Mouse (Mus musculus) liver, embryonic 16.5 days (tissue): ENCODE results near the gene Dirc2. TPM values are rescaled to one million over a fixed set of nuclear protein-coding genes. Genes with fewer than 3 reads are reported as not detected.

ENCODE experiments used
- ATAC-seq: fragments of 200-750 bp; cut with Nextera tagmentation; 2 replicates; pipeline ENCODE4 v1.8.0; 2017; ENCODE audit warnings: low read depth, mild to moderate bottlenecking, moderate number of reproducible peaks, moderate library complexity
- H3K27ac ChIP-seq: fragments of 300-500 bp; sonication (generic); 2 replicates; pipeline ENCODE4 v1.5.1; 2014; ENCODE audit warnings: mild to moderate bottlenecking, low read length
- H3K27me3 ChIP-seq: fragments of 300-500 bp; sonication (generic); 2 replicates; pipeline ENCODE4 v1.6.1; 2014; ENCODE audit warnings: low read depth, low read length, mixed read lengths; ENCODE audit not compliant: control insufficient read depth, insufficient read depth
- H3K36me3 ChIP-seq: fragments of 300-500 bp; sonication (generic); 2 replicates; pipeline ENCODE4 v1.6.1; 2014; ENCODE audit warnings: mild to moderate bottlenecking; ENCODE audit not compliant: control insufficient read depth, insufficient read depth
- H3K4me1 ChIP-seq: fragments of 300-500 bp; sonication (generic); 2 replicates; pipeline ENCODE4 v1.6.1; 2014; ENCODE audit warnings: low read depth, low read length, mixed read lengths; ENCODE audit not compliant: control insufficient read depth
- H3K4me2 ChIP-seq: fragments of 300-500 bp; sonication (generic); 2 replicates; pipeline ENCODE4 v1.6.1; 2014; ENCODE audit warnings: low read depth, low read length, mixed read lengths
- H3K4me3 ChIP-seq: fragments of 300-500 bp; sonication (generic); 2 replicates; pipeline ENCODE4 v1.5.1; 2014; ENCODE audit warnings: low read depth, mild to moderate bottlenecking, low read length
- H3K9ac ChIP-seq: fragments of 300-500 bp; sonication (generic); 2 replicates; pipeline ENCODE4 v1.6.1; 2014; ENCODE audit warnings: low read depth, low read length
- H3K9me3 ChIP-seq: fragments of 300-500 bp; sonication (generic); replicated peaks from 2 replicates; pipeline ENCODE4 v1.6.1; 2016; ENCODE audit warnings: low read length; ENCODE audit not compliant: control insufficient read depth
- WGBS: fragments of 180-500 bp; shearing (Covaris S2); extraction: QIAGEN DNeasy Blood & Tissue Kit; methylation state at CpG from one replicate; pipeline ENCODE4 v1.1.7; 2014; ENCODE audit not compliant: insufficient replicate concordance; 5-methylcytosine and 5-hydroxymethylcytosine counted together
- polyA plus RNA-seq: library from polyadenylated mRNA; unstranded; fragments of >200 nt; fragmentation: Nextera tagmentation; extraction: Ambion mirVana; gene quantifications from 2 replicates; pipeline ENCODE4 v1.2.1, GENCODE M21; 2015

The Dirc2 gene
- polyA plus RNA-seq, 1 experiment from 2014 or later = 4.4 TPM

DNA sequence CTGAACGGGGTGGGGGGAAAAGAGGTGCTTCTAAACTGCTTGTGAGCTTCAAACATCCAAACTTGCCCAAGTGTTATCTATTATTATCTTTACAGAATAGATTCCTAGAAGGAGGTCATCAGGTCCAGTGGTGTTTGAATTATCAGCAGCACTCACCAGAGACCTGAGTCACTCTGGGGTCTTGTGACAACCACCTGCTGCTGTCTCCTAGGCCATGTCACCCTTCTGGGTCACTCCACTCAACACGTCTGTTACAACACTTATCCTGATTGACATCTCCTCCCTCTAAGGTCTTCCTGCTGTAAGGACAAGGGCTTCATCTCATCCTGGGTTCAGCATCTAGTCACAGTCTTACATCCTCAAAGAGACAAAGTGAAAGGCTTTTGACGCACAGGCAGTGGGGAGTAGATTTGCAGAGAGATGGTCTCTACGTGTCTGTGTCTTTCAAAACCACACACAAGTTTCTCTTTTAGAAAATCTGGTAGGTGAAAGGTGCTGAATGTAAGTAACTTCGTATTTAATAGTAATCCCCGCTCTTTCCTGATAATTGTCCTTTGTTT is 22.9 kb upstream of the Dirc2 start:
- Histone ChIP-seq H3K9me3 (no peaks in the 10 kb centered on the region), H3K4me1 (no peaks in the 10 kb centered on the region; the same call in 1 of the 2 replicates), H3K27ac (no peak overlapping the region), H3K36me3 (peaks cover 13% of the 10 kb centered on the region), H3K9ac (no peak overlapping the region), H3K4me2 (no peak overlapping the region), H3K27me3 (no peaks in the 10 kb centered on the region), H3K4me3 (no peak overlapping the region)
- ATAC-seq = no peak
- 73% methylated on average over 6 of the region's 6 CpGs for WGBS

DNA sequence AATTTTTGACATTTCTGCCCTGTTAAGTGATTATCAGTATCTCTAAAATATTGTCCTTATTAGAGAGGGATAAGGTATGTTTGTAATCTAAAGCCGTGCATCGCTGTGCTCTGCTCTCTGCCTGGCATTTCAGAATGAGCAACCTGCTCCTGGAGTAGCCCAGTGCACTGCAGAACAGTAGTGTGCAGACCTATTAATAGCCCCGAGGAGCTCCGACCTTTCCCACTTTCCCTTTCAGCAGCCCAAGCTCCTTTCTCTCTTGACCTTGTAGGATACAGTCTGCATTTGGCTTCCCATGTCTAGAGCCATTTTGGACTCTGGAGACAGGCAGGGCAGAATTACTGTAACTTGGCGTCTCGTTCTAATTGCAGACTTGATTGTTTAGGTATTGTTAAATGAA is 19.2 kb upstream of the Dirc2 start:
- Histone ChIP-seq H3K4me3 (no peak overlapping the region), H3K4me2 (no peak overlapping the region), H3K27ac (no peak overlapping the region), H3K36me3 (peaks cover 13% of the 10 kb centered on the region), H3K9me3 (no peaks in the 10 kb centered on the region), H3K27me3 (no peaks in the 10 kb centered on the region), H3K9ac (no peak overlapping the region), H3K4me1 (peaks cover 13% of the 10 kb centered on the region)
- WGBS = 83% methylated on average over 6 of the region's 6 CpGs
- ATAC-seq = no peak

DNA sequence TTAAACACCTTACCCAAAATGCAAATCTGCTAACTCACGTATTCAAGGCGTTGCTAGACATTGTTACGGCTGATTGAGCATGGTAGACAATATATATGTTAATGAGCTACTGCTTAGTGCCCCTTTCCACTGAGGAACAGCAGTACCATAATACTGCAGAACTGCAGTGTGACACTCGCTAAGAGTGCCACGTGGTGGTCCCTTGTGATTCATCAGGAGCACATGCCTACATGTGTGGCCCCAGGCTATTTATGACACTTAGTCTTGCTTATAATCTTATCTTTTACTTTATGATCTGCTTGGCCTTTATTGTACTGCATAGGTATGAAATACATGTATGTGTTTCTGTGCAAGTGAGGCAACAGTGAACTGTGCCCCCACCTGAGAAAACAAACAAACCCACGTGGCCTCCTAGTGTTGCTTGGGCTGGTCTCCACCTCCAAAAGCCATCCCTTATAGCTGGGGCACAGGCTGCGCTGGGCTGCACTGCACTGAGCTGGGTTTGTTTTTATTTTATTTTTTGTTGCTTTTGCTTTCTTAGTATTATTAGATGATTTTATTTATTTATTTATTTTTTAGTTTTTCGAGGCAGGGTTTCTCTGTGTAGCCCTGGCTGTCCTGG is 18.5 kb upstream of the Dirc2 start:
- no peak overlapping the region for H3K27ac ChIP-seq
- WGBS = 81% methylated on average over 8 of the region's 8 CpGs

DNA sequence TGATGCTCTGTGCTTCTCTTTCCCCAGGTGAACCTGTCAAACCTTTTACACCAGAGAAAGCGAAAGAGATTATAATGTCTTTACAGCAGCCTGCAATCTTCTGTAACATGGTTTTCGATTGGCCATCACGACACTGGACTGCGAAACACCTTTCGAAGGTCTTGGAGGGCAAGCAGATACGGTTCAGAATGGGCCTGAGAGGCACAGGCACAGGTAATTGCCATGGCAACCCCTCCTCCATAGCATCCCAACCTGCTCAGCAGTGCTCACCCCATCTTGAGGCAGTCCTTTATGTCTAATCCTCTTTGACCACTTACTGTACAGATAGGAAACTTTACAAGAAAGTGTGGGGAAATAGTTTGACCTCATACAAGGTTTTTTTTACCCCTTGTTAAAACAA is 18.0 kb upstream of the Dirc2 start:
- no peak for ATAC-seq
- Histone ChIP-seq H3K9ac (no peak overlapping the region), H3K9me3 (no peaks in the 10 kb centered on the region), H3K27ac (no peak overlapping the region), H3K4me2 (no peak overlapping the region), H3K4me1 (peaks cover 17% of the 10 kb centered on the region), H3K36me3 (peaks cover 13% of the 10 kb centered on the region), H3K4me3 (no peak overlapping the region), H3K27me3 (no peaks in the 10 kb centered on the region)
- 86% methylated on average over 6 of the region's 6 CpGs for WGBS

More for the DNA sequence above, 18.5 kb upstream of the Dirc2 start:
- Histone ChIP-seq H3K4me1 (peaks cover 17% of the 10 kb centered on the region), H3K4me3 (no peak overlapping the region), H3K36me3 (peaks cover 13% of the 10 kb centered on the region), H3K4me2 (no peak overlapping the region), H3K9me3 (no peaks in the 10 kb centered on the region), H3K9ac (no peak overlapping the region), H3K27me3 (no peaks in the 10 kb centered on the region)
- peak; percentile 60; the same call in 1 of the 2 replicates for ATAC-seq

DNA sequence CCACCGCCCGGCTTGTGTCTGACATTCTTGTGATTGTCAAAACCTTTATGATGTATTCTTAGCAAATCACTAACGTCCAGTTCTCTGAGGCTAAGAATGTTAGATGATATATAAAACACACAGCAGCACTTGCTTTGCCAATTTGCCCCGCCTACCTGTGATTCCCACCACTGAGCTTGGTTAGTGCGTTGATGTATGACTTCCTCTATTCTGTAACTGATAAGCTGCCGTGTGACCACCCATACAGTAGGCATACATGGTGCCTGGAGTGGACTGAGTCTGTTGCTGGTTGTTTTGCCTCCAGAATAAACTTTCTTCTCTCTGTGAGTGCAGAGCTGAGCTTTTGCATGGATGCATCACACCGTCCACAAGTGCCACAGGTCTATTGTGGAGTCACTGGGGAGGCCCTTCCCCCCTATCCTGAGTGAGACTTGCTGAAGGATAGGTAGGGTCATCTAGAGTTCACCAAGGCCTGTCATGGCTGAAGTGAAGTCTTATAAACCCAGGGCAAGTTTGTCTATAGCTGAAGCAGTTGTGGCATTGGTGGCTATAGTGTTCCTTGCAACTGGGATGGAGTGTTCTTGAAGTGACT is 15.1 kb upstream of the Dirc2 start:
- H3K9me3 ChIP-seq = no peaks in the 10 kb centered on the region
- ATAC-seq = 0 out of 2 replicates have a peak, but pooled peaks have one; percentile 30
- H3K27ac ChIP-seq = no peak overlapping the region
- no peaks in the 10 kb centered on the region for H3K27me3 ChIP-seq
- H3K4me1 ChIP-seq = peaks cover 17% of the 10 kb centered on the region
- 50% methylated on average over 7 of the region's 7 CpGs for WGBS
- peaks cover 13% of the 10 kb centered on the region for H3K36me3 ChIP-seq
- H3K4me3 ChIP-seq = no peak overlapping the region
- no peak overlapping the region for H3K9ac ChIP-seq
- no peak overlapping the region for H3K4me2 ChIP-seq

DNA sequence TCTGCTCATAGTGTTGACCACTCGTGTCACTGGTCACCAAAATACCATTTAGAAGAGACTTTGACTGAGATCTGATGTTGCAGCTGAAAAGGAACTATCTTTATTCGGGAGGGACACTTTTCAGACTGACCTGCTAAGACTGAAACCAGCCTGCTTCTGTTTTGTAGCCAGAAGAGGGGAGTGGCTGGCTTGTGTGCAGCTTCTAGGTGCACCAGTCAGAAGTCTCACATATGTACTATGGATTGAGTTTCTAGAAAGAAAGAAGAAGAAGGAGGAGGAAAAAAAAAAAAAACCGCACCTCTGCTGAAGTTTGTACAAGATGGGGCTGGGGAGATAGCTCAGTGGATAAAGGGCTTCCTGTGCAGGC is 14.0 kb upstream of the Dirc2 start:
- ATAC-seq = no peak
- peaks cover 8% of the 10 kb centered on the region for H3K36me3 ChIP-seq
- no peak overlapping the region for H3K27ac ChIP-seq
- H3K4me3 ChIP-seq = no peak overlapping the region
- H3K4me2 ChIP-seq = no peak overlapping the region
- WGBS = 62% methylated on average over 3 of the region's 3 CpGs
- no peak overlapping the region for H3K9ac ChIP-seq
- peaks cover 17% of the 10 kb centered on the region for H3K4me1 ChIP-seq
- H3K27me3 ChIP-seq = no peaks in the 10 kb centered on the region
- H3K9me3 ChIP-seq = no peaks in the 10 kb centered on the region

DNA sequence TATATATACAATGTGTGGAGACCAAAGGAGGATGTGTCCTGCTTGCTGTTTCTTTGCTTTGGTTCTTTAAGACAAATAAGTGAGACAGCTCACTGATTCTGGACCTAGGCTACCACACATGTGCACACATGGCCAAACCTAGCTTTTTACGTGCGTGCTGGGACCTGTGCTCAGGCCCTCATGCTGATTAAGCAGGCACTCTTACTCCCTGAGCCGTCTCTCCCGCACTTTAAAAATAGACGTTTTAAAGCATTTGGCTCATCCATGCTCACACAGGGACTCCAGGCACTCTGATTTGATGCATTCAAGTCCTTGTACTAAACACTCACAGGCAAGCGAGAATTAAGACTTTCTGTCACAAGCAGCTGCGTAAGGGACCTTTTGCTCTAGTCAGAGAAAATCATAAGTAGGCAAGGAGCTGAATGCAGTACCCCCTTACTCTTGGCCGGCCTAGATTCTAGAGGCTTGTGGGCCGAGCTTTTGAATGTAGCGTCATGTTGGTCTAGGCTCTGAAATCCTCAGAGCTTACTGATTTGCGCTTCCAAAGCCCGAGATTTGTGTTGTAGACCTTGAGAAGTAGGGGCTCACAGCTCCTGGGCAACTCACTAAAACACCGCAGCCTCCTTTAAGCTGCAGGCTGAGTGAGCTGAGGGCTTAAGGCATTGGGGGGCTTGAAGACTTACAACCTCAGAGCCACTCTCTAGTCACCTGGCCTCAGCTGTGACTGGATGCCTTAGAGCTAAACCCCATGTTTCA is 13.5 kb upstream of the Dirc2 start:
- Histone ChIP-seq H3K4me1 (peaks cover 17% of the 10 kb centered on the region), H3K4me3 (no peak overlapping the region), H3K27me3 (no peaks in the 10 kb centered on the region), H3K4me2 (no peak overlapping the region), H3K9me3 (no peaks in the 10 kb centered on the region), H3K36me3 (peaks cover 5% of the 10 kb centered on the region), H3K27ac (no peak overlapping the region), H3K9ac (no peak overlapping the region)
- ATAC-seq = no peak
- WGBS = 77% methylated on average over 13 of the region's 13 CpGs

DNA sequence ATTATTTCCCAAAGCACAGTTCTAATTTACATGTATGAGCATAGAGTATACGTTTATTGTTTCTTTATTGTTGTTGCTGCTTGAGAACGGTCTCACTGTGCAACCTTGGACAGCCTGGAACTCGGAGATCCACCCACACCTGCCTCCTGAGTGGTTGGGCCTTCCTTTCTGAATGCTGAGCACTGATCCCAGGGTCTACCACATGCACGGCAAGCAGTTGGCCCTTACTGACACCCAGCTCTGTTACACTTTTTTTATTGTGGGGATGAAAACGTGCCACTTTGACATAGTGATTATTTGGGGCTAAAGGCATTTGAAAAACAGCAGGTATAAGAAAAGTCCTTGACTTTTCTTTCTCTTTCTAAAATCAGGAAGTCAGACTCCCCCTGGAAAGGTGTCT is 12.5 kb upstream of the Dirc2 start:
- Histone ChIP-seq H3K36me3 (no peaks in the 10 kb centered on the region), H3K27ac (no peak overlapping the region), H3K4me1 (peaks cover 17% of the 10 kb centered on the region), H3K4me3 (no peak overlapping the region), H3K27me3 (no peaks in the 10 kb centered on the region), H3K9me3 (no peaks in the 10 kb centered on the region), H3K4me2 (no peak overlapping the region), H3K9ac (no peak overlapping the region)
- WGBS = 81% methylated on average over 5 of the region's 5 CpGs
- no peak for ATAC-seq

DNA sequence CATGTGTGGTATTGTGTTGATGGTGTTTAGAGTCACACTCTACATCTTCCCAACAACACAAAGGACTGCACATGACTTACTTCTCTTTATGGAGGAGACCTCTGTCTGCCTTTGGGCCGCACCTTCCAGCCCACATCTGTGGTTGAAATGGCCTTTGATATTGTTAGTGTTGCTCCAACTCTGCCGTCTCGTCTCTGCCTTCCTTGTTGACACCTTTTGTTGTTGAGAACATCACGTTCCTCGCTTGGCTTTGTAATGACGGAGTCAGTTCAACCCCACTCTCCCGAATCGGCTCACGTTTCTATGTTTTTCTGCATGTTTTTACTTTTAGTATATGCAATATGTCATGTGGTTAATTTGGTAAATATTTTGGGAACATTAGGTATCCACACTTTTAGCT is 11.9 kb upstream of the Dirc2 start:
- Histone ChIP-seq H3K27me3 (no peaks in the 10 kb centered on the region), H3K4me2 (no peak overlapping the region), H3K36me3 (no peaks in the 10 kb centered on the region), H3K4me1 (peaks cover 17% of the 10 kb centered on the region), H3K9me3 (no peaks in the 10 kb centered on the region), H3K4me3 (no peak overlapping the region), H3K27ac (no peak overlapping the region), H3K9ac (no peak overlapping the region)
- WGBS = 90% methylated on average over 9 of the region's 9 CpGs
- ATAC-seq = no peak
